Mouse (Mus musculus) lung, postnatal 10 days (tissue): ENCODE measurements around the gene Ncstn.

Source experiments
- DNase-seq: peaks from one replicate; pipeline ENCODE4 v3.0.0; 2021

Ncstn gene

DNA sequence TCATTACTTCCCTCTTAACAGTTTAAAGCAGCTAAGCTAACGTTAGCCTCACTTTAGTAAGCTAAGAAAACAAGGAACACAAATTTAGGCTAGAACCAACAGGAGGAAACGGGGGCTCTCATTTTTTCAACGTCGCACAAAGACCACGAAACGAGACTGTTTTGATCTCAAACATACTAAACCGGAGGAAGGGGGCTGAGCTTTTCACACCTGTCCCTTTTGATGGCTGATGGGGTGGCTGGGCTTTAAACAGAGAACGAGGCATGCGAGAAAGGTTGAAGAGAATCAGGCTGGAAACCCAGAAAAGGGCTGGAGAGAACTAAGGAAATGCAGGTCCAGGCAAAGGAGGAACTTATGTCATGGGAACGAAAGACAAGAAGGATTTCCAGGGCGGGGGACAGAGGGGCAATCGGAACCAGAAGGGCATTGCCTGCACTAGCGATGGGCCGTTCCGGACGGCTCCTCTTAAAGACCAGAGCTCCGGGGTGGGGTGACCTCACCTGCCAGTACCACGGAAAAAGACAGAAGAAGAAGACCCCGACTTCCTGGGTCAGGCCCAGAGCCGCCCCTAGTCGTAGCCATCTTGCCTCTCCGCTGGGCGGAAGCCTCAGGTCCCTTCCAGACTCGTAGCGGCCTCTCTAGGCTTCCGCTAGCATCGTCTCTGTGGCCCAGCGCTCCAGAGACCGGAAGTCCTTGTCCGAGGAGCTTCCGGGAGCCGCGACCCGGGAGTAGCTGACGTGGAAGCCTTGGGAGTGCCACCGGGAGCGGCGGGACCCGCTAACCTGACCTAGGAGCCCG lies at the start of gene Ncstn, which contains the start of gene Copa:
TSS of gene Ncstn (minus strand) at position 695 of the 798 bp plus-strand sequence.
TSS of gene Copa (plus strand) at position 429 of the 798 bp plus-strand sequence.
- peak; percentile 95 for DNase-seq

DNA sequence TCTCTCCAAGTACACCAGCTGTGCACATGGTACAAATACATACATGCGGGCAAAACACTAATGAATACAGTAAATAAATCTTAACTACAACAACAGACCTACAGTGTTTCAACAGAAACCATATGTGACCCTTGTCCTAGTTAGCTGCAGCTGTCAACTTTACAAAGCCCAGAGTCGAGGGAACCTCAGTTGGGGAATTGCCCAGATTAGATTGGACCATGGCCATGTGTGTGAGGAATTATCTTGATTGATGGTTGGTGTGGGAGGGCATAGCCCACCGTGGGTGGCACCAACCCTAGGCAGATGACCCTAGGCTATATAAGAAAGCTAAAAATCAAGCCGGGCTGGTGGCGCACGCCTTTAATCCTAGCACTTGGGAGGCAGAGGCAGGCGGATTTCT lies 49.7 kb upstream of the Ncstn start:
- peak; percentile 17 for DNase-seq

DNA sequence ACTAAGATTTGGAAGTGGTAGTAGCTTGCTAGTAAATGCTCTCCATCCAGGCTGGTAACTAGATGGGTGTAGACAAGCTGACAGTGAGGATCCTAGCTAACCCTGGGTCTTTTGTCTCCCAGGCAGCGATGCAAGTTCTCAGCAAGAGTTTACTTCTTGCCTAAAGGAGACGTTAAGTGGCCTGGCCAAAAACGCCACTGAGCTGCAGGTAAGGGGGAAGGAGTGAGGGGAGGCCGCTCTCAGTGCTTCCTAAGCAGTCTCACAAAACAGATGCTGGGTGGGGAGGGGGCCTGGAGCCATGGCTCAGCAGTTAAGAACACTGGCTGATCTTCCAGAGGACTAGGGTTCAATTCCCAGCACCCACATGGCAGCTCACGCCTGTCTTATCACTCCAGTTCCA lies 47.2 kb upstream of the Ncstn start:
- no peak for DNase-seq

DNA sequence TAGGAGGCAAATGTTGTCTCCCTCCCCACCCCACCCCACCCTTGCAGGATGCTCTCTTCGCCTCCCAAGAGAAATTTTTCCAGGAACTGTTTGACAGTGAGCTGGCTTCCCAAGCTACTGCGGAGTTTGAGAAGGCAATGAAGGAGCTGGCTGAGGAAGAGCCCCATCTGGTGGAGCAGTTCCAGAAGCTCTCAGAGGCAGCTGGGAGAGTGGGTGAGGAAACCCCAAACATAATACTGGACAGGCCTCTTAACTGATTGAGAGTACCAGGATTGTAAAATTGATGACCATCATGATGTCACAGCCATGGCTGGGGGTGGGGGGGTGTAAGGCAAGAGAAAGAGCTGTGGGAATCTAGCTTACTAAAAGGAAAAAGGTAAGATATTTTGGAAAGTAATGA lies 46.5 kb upstream of the Ncstn start:
- peak; percentile 55 for DNase-seq

DNA sequence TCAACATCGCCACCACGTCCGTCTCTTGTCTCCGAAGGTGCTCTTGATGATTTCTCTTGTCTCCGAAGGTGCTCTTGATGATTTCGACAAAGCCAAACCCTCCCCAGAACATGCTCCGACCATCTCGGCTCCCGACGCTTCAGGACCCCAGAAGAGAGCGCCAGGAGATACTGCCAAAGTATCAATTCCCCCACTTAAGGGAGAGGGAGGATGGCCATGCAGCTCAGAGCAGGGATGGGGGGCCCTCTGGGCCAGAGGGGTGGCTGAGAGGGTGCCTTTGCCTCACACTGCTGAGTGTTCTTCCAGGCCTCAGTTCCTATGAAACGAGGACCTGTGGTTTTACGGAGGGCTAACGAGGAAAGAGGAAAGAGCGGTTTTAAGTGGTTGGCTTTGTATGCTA lies 46.0 kb upstream of the Ncstn start:
- no peak for DNase-seq

DNA sequence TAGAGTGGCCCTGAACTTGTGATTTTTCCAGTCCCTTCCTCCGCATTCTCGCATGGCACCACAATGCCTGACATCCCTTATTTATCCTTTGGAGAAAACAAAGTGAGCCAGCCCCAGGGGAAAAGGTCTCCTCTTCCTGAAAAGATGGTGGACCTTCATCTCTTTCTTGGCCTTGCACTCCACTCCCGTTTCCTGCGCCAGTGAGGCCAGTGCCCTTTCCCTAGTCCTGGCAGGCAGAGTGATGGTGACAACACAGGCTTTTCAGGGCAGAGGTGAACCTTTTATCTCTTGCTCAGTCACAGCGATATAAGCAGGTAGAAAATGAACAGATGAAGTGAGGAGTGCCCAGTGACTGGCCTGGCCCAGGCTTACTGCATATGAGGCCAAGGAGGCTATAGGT lies 44.9 kb upstream of the Ncstn start:
- peak; percentile 7 for DNase-seq

DNA sequence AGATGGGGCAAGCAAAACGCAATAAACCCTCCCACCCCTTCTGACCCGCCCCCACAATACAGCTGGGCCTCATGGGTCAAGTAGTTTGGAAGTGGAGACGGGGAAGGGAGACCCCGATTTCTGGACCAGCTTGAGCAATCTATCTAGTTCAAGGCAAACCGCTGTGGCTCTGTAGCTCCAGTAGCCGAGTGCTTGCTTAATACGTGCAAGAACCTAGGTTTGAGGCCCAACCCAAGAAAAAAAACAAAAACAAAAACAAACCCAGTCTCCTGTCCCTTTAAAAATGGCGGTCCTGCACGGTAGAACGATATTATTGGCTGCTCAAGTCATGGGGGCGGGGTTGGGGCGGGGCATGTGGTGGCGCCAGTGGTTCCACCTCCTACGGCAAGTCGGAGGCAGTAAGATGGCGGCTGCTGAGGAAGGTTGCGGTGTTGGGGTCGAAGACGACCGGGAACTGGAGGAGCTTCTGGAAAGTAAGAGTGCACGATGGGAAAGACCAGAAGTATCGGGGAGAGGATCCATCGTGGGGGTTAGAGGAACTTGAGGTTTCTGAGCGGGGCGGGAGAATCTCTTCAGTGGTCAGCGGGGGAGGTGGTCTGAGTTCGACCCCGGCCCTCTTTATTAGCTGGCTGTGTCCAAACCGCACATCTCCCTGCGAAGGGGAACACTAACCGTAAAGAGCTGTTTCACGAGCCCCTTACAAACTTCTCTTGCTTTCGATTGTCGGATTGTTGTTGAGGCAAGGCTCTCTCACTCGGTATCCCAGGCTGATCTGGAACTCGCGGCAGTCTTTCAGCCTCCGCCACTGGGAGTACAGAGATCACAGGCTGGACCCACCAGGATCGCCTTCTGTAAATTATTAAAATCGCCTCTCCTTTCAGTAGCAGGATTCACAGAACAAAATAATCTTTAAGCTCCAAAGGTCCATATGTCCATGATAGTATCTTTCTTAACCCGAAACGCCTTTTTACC lies 44.1 kb upstream of the Ncstn start, which contains the start of gene Pex19:
TSS of gene Pex19 (plus strand) at position 380 of the 972 bp plus-strand sequence.
- peak; percentile 83 for DNase-seq

DNA sequence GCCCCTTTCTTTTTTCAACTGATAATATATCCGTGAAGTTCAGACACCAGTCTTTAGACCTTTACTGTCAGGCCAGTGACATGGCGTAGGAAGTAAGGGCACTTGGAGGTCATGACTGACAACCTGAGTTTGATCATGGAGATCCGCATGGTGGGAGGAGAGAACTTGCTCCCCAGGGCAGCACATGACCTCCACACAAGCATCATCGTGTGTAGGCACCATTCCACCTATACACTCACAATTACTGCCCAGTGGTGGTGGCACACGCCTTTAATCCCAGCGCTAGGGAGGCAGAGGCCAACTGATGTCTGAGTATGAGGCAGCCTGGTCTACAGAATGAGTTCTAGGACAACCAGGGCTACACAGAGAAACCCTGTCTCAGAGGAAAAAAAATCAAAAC lies 42.0 kb upstream of the Ncstn start:
- DNase-seq: no peak

DNA sequence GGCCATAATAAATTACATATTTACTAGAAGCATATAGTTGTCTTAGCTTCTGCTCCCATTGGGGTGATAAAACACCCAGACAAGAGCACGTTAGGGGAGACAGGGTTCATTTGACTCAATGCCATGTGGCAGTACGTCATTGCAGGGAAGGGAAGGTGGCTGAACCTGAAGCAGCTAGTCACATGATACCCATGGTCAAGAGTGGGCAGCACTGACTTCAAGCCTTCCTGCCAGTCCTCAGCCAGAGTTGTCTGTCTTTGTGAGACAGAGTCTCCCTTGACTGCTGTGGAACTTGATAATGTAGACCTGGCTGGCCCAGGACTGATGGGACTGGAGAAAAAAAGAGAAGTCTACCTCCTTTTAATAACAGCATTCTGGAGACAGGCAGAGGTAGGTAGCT lies 40.1 kb upstream of the Ncstn start:
- DNase-seq: no peak

DNA sequence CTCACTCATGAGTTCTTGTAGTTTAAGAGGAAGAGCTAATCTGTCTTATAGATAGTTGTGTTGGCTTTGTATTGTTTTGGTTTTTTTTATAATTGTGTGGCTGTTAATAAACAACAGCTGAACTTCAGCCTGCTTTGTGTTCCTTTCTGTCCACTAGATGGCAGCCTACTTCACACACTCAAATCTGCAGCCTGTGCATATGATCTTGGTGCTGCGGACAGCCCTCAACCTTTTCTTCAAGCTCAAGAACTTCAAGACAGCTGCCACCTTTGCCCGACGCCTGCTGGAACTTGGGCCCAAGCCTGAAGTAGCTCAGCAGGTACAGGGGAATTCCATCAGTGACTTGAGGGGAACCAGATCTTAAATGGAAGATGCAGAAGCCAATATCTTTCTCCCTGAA lies 37.1 kb upstream of the Ncstn start:
- peak; percentile 66 for DNase-seq

DNA sequence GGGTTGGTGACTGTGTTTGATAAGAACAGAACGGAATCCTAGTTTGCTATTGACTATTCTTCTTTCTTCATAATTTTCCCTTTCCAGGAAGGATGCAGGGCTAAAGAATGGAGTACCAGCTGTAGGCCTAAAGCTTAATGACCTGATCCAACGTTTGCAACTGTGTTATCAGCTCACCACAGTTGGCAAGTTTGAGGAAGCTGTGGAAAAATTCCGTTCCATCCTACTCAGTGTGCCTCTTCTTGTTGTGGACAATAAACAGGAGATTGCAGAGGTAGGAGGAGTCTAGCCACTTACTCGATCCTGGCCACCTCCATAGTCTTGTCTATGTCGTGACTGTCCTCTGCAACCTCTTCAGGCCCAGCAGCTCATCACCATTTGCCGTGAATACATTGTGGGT lies 36.5 kb upstream of the Ncstn start:
- DNase-seq: no peak

DNA sequence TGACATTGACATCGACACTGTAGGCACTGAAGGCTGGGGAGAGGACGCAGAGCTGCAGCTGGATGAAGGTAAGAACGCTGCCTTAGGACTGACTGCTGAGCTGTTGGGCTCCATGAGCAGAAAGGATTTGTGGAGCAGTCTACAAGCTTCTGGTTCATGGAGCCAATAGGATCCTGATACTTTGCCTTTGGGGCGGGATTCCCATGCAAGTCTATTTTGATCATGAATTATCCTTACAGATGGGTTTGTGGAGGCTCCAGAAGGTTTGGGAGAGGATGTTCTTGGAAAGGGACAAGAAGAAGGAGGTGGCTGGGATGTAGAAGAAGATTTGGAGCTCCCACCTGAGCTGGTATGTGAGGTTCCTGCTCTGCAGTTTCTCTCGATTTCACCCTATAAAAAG lies 34.4 kb upstream of the Ncstn start:
- DNase-seq: no peak

DNA sequence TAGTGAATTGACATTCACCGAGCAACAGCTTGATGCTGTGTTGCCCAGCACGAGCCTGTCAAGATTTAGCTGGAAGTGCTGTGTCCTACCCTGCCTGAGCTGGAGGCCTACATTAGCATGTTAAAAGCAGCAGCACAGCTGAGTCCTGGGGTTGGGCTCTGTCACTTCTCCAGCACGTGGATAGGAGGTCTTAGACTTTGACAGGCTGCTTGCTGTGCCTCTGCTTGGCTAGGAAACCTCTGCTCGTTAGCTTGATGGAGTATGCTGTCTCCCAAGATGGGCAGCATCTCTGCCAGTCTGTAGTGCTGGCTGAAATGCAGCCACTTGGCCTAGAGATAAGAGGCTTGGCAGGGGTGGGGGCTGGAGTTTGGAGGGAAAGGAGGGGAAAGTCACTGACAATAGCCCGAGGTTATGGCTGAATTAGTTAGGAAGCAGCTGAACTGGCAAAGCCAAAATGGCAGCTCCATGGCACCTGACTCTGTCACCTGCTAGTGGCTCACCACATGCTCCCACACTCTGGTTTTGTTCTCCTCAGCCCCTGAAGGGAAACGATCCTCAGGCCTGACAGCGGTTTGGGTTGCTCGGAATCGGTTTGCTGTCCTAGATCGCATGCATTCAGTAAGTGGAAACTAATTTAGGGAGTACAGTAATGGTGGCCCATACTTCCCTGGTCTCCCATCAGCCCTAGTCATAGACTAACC lies 25.3 kb upstream of the Ncstn start:
- DNase-seq: no peak

DNA sequence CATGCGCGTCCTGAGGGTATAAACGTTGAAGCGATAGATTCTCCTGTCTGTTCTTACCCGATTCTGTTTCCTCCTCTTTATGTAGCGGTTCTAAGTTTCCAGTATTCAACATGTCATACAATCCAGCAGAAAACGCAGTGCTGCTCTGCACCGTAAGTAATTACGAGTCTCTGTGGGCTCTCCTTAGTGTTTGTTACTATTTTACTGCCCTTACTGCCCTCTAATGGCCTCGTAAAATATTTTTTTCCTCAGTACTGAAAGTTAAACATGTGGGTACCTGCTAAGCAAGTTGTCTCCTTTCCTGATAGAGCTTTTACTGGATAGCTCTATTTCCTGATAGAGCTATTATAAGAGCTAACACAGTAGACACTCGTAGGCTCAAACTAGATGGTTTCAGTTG lies 22.5 kb upstream of the Ncstn start:
- DNase-seq: no peak

DNA sequence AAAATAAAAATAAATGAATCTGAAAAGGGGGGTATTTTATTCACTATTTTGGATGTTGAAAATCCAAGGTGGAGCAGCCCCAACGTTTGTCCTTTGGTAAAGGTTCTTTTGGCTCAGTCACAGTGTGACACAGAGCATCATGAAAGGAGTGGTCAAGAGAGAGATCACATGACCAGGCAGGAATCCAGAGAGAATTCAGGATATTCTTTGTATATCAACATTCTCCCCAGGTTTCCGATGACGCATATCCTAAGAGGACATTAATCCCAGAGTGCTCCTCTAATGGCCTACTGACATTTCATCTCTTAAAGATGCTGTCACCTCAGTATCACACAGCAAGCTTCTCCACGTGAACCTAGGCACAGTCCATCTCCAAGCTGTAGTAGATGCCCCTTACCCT lies 21.0 kb upstream of the Ncstn start:
- DNase-seq: peak; percentile 56

DNA sequence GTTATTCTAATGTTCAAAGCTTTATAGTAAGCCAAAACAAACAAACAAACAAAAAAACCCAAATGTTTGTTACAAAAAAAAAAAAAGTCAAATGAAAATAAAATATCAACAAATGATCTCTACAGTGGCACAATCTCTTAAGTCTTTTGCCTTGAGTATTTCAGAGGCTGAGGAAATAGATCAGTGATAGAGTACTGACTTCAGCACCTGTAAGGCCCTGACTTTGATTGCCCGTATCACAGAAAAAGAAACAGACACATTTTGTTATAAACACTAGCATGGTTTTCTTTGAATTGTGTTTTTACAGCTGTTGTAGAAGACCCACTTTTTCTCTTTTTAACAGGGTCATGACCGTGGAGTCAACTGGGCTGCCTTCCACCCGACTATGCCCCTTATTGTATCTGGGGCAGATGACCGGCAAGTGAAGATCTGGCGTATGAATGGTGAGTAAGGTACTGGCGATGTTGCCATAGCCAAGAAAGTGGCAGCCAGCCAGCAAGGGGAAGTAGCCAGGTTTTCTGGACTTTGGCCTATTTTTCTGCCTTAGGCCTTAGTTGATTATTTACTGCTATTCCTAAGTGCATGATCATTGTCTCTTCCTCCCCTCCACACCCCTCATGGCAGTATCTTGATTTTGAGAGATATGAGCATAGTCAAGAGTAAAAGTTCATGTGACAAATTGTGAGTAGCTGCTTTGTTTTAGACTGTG lies 16.9 kb upstream of the Ncstn start:
- no peak for DNase-seq

DNA sequence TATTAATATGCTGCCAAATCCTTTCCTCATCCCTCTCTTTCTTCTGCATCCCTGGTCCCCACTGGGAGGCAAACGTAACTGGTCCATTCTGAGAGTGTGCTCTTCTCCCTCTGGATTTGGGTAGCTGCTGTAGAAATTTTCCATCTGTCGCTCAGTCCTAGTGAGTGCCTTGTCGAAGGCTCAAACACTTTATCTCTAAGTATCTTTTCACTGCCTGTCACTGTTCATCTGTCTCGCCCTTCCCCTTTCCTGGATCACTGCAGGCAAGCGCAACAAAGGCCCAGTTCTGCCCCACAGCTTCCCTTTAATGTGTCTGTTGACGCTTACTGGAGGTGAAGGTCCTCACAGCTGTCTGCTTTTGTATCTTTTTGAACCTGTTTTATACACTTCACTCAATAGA lies 12.6 kb upstream of the Ncstn start:
- DNase-seq: peak; percentile 24

DNA sequence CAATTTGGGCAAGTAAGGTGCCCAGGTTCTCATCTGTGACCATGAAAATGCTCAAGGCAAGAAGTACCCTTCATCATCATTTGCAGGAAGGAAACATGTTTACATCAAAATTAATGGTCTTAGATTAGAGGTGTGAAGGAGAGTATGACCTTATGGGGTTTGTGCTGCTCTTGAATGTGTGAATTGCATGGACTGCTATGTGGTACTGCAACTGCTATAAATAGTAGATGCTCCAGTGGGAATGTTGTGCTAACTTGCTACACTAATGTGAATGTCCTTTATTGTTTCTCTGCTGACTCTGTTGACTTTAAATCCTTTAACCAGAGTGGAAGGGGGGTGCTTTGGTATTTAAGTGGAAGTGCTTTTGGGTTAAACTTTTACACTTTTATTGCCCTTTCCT lies 11.7 kb upstream of the Ncstn start:
- DNase-seq: no peak

DNA sequence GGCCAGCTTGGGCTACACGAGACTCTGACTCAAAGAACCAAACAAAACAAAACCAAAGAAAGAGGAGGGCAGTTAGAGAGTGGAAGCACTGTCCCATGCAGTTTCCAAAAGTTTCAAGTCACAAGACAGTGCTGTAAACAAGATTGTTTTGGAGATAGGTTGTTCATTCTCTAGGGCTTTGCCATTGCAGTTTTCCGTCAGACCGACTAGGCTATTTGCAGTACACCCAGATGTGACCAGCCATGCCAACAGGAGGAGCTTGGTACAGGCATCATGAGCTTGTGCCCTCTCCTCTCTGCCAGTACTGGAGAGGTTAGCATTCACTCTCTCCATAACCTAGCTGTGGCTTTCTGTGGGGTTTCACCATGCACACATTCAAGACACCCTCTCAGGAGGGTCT lies 10.9 kb upstream of the Ncstn start:
- DNase-seq: no peak

DNA sequence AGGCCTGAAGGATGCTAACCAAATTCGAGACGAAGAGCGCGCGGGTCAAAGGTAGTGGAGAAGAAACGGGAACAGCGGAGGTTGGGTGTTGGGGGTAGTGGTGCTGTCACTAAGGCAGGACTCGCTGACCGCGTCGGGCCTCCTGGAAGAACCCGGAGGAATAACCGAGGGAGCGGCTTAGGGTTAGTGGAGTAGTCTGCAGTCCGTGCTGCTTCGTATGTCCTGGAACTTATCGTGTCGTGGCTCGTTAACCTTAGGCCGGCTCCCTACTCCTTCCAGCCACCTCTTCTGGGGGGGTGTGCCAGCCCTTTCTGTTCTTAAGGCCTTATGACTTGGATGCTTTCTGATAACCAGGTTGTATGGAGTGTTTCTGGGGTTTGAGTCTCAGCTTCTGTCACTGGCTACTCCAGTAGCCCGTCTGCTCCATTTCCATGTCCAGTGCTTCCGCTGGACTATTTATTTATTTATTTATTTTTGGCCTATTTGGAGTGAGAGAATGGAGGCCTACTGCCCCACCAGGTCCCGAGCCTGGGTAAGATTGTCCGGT lies 377 bp upstream of the Ncstn start:
- no peak for DNase-seq

DNA sequence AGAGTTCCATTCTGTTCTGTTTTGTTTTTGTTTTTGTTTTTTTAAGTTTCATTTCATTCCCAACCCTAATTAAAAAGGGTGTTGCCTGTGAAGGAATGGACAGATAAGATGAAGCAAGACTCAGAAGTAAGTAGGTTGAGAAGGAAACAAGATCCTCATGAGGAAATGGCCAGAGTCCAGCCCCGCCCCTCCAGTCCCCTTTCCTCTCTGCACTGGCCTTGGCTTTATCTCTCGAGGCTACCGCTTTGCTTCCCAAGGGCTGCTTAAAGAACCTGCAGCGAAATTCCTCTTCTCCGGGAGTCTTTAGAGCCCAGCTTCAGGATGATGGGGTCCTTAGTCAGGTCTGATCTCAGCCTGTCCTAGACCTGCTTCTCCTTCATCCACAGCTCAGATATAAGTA lies 4.6 kb downstream of the Ncstn start:
- no peak for DNase-seq

DNA sequence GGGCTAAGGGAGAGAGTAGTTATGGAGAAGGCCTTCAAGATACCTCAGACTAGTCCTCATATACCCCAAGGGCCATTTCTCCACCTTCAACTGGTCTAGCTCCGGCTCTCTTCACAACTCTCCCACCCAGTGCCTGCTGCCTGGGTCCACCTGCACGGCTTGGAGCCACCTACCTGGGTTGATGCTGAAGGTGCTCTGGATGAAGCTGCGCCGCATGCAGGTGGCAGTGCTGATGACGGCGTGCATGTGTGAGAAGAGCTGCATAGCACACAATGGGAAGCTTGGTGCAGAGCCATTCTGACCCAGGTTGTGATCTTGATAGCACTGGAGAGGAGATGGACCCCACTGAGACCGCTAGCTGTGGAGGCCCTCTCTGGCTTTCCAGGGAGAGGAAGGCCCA lies 10.0 kb downstream of the Ncstn start:
- DNase-seq: no peak
